Mouse (Mus musculus): ENCODE measurements around the gene Map3k11. TPM values are rescaled to one million over a fixed set of nuclear protein-coding genes. Genes with fewer than 3 reads are reported as not detected.

The Map3k11 gene
- polyA plus RNA-seq, 1 experiment from 2014 or later: 20.0 TPM

GRCm38 (mm10) chr19:5741641-5742240 lies 53.2 kb downstream of the Map3k11 start:
- under 1% methylated on average over 47 of the region's 55 CpGs for WGBS
- Histone ChIP-seq H3K27ac (ENCODE audit: low read length) (peak overlapping the region; percentile 94), H3K4me2 (replicated peaks; ENCODE audit: low read depth, low read length) (peak overlapping the region; percentile 98), H3K9ac (replicated peaks; ENCODE audit: low read depth, low read length) (peak overlapping the region; percentile 89), H3K4me3 (ENCODE audit: low read depth, low read length) (peak overlapping the region; percentile 77), H3K36me3 (ENCODE audit: control insufficient read depth, insufficient read depth, low read length) (no peaks in the 10 kb centered on the region), H3K27me3 (ENCODE audit: control insufficient read depth, insufficient read depth, low read length) (no peaks in the 10 kb centered on the region), H3K4me1 (ENCODE audit: control insufficient read depth, insufficient read depth, low read length) (peaks cover 36% of the 10 kb centered on the region), H3K9me3 (ENCODE audit: control insufficient read depth, low read depth, low read length) (no peaks in the 10 kb centered on the region)
- ATAC-seq (ENCODE audit: insufficient number of reproducible peaks, insufficient read depth, low FRiP score, low read depth): peak; percentile 70

- Histone ChIP-seq H3K9me3 (ENCODE audit: control insufficient read depth, low read depth, low read length) (no peaks in the 10 kb centered on the region), H3K9ac (replicated peaks; ENCODE audit: low read depth, low read length) (peak overlapping the region; percentile 89), H3K4me1 (ENCODE audit: control insufficient read depth, insufficient read depth, low read length) (peaks cover 36% of the 10 kb centered on the region), H3K27me3 (ENCODE audit: control insufficient read depth, insufficient read depth, low read length) (no peaks in the 10 kb centered on the region), H3K4me2 (replicated peaks; ENCODE audit: low read depth, low read length) (peak overlapping the region; percentile 98), H3K27ac (ENCODE audit: low read length) (peak overlapping the region; percentile 94), H3K36me3 (ENCODE audit: control insufficient read depth, insufficient read depth, low read length) (no peaks in the 10 kb centered on the region), H3K4me3 (ENCODE audit: low read depth, low read length) (peak overlapping the region; percentile 77)
- WGBS: 2% methylated on average over 32 of the region's 32 CpGs
- 0 out of 2 replicates have a peak, but pooled peaks have one; percentile 28 for ATAC-seq (ENCODE audit: insufficient number of reproducible peaks, insufficient read depth, low FRiP score, low read depth)
Measured at GRCm38 (mm10) chr19:5742241-5742641, 53.7 kb downstream of the Map3k11 start.

GRCm38 (mm10) chr19:5743576-5743975 lies 55.0 kb downstream of the Map3k11 start:
- H3K27ac ChIP-seq (ENCODE audit: low read length): no peak overlapping the region
- WGBS: 48% methylated on average over 5 of the region's 5 CpGs
- no peak overlapping the region for H3K4me3 ChIP-seq (ENCODE audit: low read depth, low read length)
- peak overlapping the region; percentile 98; the same call in 1 of the 2 replicates for H3K4me2 ChIP-seq (replicated peaks; ENCODE audit: low read depth, low read length)
- no peaks in the 10 kb centered on the region for H3K27me3 ChIP-seq (ENCODE audit: control insufficient read depth, insufficient read depth, low read length)
- no peaks in the 10 kb centered on the region for H3K36me3 ChIP-seq (ENCODE audit: control insufficient read depth, insufficient read depth, low read length)
- H3K9me3 ChIP-seq (ENCODE audit: control insufficient read depth, low read depth, low read length): no peaks in the 10 kb centered on the region
- no peak for ATAC-seq (ENCODE audit: insufficient number of reproducible peaks, insufficient read depth, low FRiP score, low read depth)
- H3K4me1 ChIP-seq (ENCODE audit: control insufficient read depth, insufficient read depth, low read length): peaks cover 36% of the 10 kb centered on the region
- no peak overlapping the region for H3K9ac ChIP-seq (replicated peaks; ENCODE audit: low read depth, low read length)

- ATAC-seq (ENCODE audit: insufficient number of reproducible peaks, insufficient read depth, low FRiP score, low read depth): no peak
- peak overlapping the region; percentile 39 for H3K4me2 ChIP-seq (replicated peaks; ENCODE audit: low read depth, low read length)
- H3K9me3 ChIP-seq (ENCODE audit: control insufficient read depth, low read depth, low read length): no peaks in the 10 kb centered on the region
- H3K27ac ChIP-seq (ENCODE audit: low read length): no peak overlapping the region
- H3K27me3 ChIP-seq (ENCODE audit: control insufficient read depth, insufficient read depth, low read length): no peaks in the 10 kb centered on the region
- H3K4me3 ChIP-seq (ENCODE audit: low read depth, low read length): peak overlapping the region; percentile 17; the same call in 1 of the 2 replicates
- peaks cover 31% of the 10 kb centered on the region for H3K4me1 ChIP-seq (ENCODE audit: control insufficient read depth, insufficient read depth, low read length)
- H3K36me3 ChIP-seq (ENCODE audit: control insufficient read depth, insufficient read depth, low read length): no peaks in the 10 kb centered on the region
- no peak overlapping the region; the same call in 1 of the 2 replicates for H3K9ac ChIP-seq (replicated peaks; ENCODE audit: low read depth, low read length)
- WGBS: 9% methylated on average over 36 of the region's 36 CpGs
Measured at GRCm38 (mm10) chr19:5745756-5746710, 57.5 kb downstream of the Map3k11 start.

GRCm38 (mm10) chr19:5746907-5747363 lies 58.4 kb downstream of the Map3k11 start:
- Histone ChIP-seq H3K9me3 (ENCODE audit: control insufficient read depth, low read depth, low read length) (no peaks in the 10 kb centered on the region), H3K27me3 (ENCODE audit: control insufficient read depth, insufficient read depth, low read length) (no peaks in the 10 kb centered on the region), H3K27ac (ENCODE audit: low read length) (no peak overlapping the region), H3K4me1 (ENCODE audit: control insufficient read depth, insufficient read depth, low read length) (peaks cover 26% of the 10 kb centered on the region), H3K9ac (replicated peaks; ENCODE audit: low read depth, low read length) (no peak overlapping the region), H3K36me3 (ENCODE audit: control insufficient read depth, insufficient read depth, low read length) (no peaks in the 10 kb centered on the region), H3K4me2 (replicated peaks; ENCODE audit: low read depth, low read length) (no peak overlapping the region), H3K4me3 (ENCODE audit: low read depth, low read length) (no peak overlapping the region)
- no peak for ATAC-seq (ENCODE audit: insufficient number of reproducible peaks, insufficient read depth, low FRiP score, low read depth)
- 40% methylated on average over 12 of the region's 12 CpGs for WGBS

GRCm38 (mm10) chr19:5749476-5749875 lies 60.9 kb downstream of the Map3k11 start:
- no peak for ATAC-seq (ENCODE audit: insufficient number of reproducible peaks, insufficient read depth, low FRiP score, low read depth)
- H3K4me3 ChIP-seq (ENCODE audit: low read depth, low read length): no peak overlapping the region
- no peak overlapping the region for H3K4me2 ChIP-seq (replicated peaks; ENCODE audit: low read depth, low read length)
- H3K9ac ChIP-seq (replicated peaks; ENCODE audit: low read depth, low read length): no peak overlapping the region
- H3K27ac ChIP-seq (ENCODE audit: low read length): no peak overlapping the region
- H3K27me3 ChIP-seq (ENCODE audit: control insufficient read depth, insufficient read depth, low read length): no peaks in the 10 kb centered on the region
- peaks cover 15% of the 10 kb centered on the region for H3K4me1 ChIP-seq (ENCODE audit: control insufficient read depth, insufficient read depth, low read length)
- H3K9me3 ChIP-seq (ENCODE audit: control insufficient read depth, low read depth, low read length): no peaks in the 10 kb centered on the region
- no peaks in the 10 kb centered on the region for H3K36me3 ChIP-seq (ENCODE audit: control insufficient read depth, insufficient read depth, low read length)
- WGBS: 81% methylated on average over 6 of the region's 6 CpGs

- H3K4me3 ChIP-seq (ENCODE audit: low read depth, low read length): no peak overlapping the region
- H3K4me1 ChIP-seq (ENCODE audit: control insufficient read depth, insufficient read depth, low read length): peaks cover 8% of the 10 kb centered on the region
- H3K9ac ChIP-seq (replicated peaks; ENCODE audit: low read depth, low read length): no peak overlapping the region
- no peaks in the 10 kb centered on the region for H3K9me3 ChIP-seq (ENCODE audit: control insufficient read depth, low read depth, low read length)
- H3K27me3 ChIP-seq (ENCODE audit: control insufficient read depth, insufficient read depth, low read length): no peaks in the 10 kb centered on the region
- no peak overlapping the region for H3K27ac ChIP-seq (ENCODE audit: low read length)
- no peak for ATAC-seq (ENCODE audit: insufficient number of reproducible peaks, insufficient read depth, low FRiP score, low read depth)
- H3K4me2 ChIP-seq (replicated peaks; ENCODE audit: low read depth, low read length): no peak overlapping the region
- WGBS: 24% methylated on average over 22 of the region's 22 CpGs
- H3K36me3 ChIP-seq (ENCODE audit: control insufficient read depth, insufficient read depth, low read length): no peaks in the 10 kb centered on the region
Measured at GRCm38 (mm10) chr19:5750951-5751350, 62.4 kb downstream of the Map3k11 start.

GRCm38 (mm10) chr19:5751742-5752141 lies 63.2 kb downstream of the Map3k11 start:
- Histone ChIP-seq H3K9ac (replicated peaks; ENCODE audit: low read depth, low read length) (no peak overlapping the region), H3K27me3 (ENCODE audit: control insufficient read depth, insufficient read depth, low read length) (no peaks in the 10 kb centered on the region), H3K9me3 (ENCODE audit: control insufficient read depth, low read depth, low read length) (no peaks in the 10 kb centered on the region), H3K4me2 (replicated peaks; ENCODE audit: low read depth, low read length) (no peak overlapping the region), H3K4me1 (ENCODE audit: control insufficient read depth, insufficient read depth, low read length) (0 out of 2 replicates have a peak, but pooled peaks cover 5% of the 10 kb centered on the region), H3K4me3 (ENCODE audit: low read depth, low read length) (no peak overlapping the region), H3K36me3 (ENCODE audit: control insufficient read depth, insufficient read depth, low read length) (no peaks in the 10 kb centered on the region), H3K27ac (ENCODE audit: low read length) (no peak overlapping the region)
- no peak for ATAC-seq (ENCODE audit: insufficient number of reproducible peaks, insufficient read depth, low FRiP score, low read depth)
- 19% methylated on average over 20 of the region's 20 CpGs for WGBS
